Mouse (Mus musculus): ENCODE results near the gene Cadm1. TPM values are rescaled to one million over a fixed set of nuclear protein-coding genes. Genes with fewer than 3 reads are reported as not detected.

Gene Cadm1
- total RNA-seq, 2 experiments from 2014 or later = 3.1 to 4.9 TPM

DNA sequence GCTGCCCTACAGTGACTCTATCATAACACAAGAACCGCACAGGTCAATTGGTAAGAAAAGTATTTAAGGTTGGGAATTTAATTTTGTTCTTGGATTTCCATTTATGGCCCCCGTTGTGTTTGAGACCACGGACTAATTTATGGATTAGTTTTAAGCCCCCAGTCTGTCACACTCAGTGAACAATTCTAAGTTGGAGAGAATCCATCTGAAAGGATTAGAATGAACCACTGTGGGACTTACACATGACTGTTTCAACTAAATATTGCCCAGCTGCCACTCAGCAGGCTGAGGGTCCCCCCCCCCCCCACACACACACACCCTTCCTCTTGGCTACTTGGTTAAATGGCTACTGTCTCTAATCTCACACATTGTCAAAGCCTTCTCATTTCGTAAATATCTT, 295.7 kb downstream of the Cadm1 start:
- intact Hi-C loops (cut with DNase I) = no loop called here
- Histone ChIP-seq H3K27ac (no peak overlapping the region), H3K4me3 (no peak overlapping the region)
- no peak for TF ChIP-seq CTCF (IDR thresholded peaks at IDR 0.05)
- DNase-seq = no peak

DNA sequence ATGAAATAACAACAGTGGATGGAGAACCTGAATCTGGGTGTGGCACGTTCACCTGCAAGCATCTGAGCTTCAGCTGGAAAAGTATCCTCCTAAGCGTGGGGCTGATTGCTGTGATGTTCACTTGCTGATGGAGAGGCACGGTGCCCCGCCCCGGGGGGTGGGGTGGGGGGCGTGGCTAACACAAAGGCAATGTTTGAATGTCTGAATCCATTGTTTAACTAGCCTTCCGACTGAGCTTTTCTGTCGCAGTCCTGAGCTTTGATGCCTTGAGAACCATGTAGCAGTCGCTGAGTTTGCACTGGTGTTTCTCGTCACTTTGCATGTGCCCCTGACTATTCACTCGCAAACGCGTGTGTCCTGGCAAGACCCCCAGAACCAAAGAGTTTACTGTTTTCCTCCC, 298.8 kb downstream of the Cadm1 start:
- Histone ChIP-seq H3K27ac (no peak overlapping the region), H3K4me3 (peak overlapping the region; percentile 24; the same call in 1 of the 2 replicates)
- intact Hi-C loops (cut with DNase I) = no loop called here
- TF ChIP-seq CTCF (IDR thresholded peaks at IDR 0.05) = no peak
- DNase-seq = no peak

DNA sequence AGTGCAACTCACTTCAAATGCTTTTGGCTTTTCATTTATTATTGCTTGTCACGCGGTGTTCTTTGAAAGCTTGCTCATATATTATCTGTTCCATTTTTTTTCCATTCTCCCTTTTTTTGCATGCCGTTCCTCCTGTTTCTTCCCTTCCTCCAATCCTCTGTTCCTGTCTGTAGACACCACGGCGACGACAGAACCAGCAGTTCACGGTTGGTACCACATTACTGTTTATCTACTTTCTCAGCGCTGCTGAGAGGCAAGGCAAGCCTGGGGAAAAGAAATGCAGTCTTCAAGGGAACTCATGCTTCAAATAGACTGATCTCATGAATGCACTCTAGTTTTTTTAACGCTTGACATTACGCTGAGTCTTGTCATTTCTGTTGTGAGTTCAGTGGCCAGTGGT, 299.2 kb downstream of the Cadm1 start:
- no peak for TF ChIP-seq CTCF (IDR thresholded peaks at IDR 0.05)
- H3K4me3 ChIP-seq = no peak overlapping the region

DNA sequence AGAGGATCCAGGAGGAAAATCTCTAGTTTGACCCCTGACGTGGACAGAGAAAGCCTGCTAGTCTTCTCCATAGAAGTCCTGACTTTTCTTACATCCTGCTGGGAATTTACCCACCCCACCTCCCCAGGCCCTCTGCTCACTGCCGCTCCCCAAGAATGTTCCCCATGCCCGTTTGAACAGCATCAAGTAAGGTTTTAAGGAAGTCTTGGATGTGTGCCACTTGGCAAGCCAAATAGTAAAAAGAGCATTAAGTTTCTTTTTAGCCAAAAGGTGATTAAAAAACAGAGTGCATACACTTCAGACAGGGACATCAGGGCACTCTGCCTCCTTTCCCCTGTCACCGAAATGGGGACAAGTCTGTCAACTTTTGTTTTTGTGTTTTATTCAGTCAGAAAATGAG, 299.9 kb downstream of the Cadm1 start:
- no peak overlapping the region for H3K4me3 ChIP-seq
- TF ChIP-seq CTCF (IDR thresholded peaks at IDR 0.05) = no peak
- intact Hi-C loops (cut with DNase I) = loop anchor here (10.0 kb wide), 1 partner anchor 115 kb away; no protein-coding TSS in a partner anchor

More for the DNA sequence above, 299.2 kb downstream of the Cadm1 start:
- intact Hi-C loops (cut with DNase I) = no loop called here
- DNase-seq = no peak
- no peak overlapping the region for H3K27ac ChIP-seq

DNA sequence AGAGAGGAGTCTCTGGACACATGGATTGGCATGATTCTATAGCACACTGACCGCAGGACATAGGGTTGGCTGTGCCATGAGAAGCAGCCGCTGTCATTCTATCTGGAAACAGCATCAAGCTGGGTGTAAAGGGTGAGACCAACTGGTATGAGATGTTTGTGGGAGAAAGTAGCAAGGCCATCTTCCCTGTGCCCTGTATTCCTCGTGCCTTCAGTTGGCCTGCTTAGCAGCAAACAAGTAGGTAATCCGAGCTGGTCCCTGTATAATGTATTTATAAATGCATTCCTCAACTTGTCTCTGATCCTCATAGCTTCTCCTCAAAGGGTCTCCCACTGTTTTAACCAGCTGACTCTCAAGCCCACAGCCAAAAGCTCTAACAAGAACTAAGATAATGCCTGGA, 301.4 kb downstream of the Cadm1 start:
- no peak overlapping the region for H3K27ac ChIP-seq
- H3K4me3 ChIP-seq = no peak overlapping the region
- intact Hi-C loops (cut with DNase I) = loop anchor here (10.0 kb wide), 1 partner anchor 117 kb away; no protein-coding TSS in a partner anchor
- no peak for TF ChIP-seq CTCF (IDR thresholded peaks at IDR 0.05)
- no peak for DNase-seq

More for the DNA sequence above, 299.9 kb downstream of the Cadm1 start:
- no peak overlapping the region for H3K27ac ChIP-seq
- no peak for DNase-seq

DNA sequence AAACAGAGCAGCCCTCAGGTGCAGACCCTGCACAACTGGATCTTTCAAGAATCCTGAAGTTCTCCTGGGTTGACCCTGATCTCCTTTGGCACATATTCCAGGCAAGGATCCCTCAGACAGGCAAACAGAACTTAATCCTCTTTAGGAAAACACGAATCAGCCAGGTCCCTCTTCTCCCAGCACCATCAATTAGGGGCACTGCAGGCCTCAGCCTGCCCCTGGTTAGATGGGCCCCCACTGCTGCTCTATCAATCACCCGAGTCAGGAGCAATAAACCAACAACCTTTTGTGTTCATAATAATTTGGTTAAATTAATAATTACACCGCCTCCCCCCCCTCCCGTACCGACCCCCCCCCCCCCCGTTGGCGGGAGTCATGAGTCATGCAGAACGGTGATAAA, 308.2 kb downstream of the Cadm1 start:
- TF ChIP-seq CTCF (IDR thresholded peaks at IDR 0.05) = no peak
- Histone ChIP-seq H3K27ac (no peak overlapping the region), H3K4me3 (no peak overlapping the region)
- no peak for DNase-seq
- intact Hi-C loops (cut with DNase I) = loop anchor here (10.0 kb wide), 1 partner anchor 123 kb away; no protein-coding TSS in a partner anchor

DNA sequence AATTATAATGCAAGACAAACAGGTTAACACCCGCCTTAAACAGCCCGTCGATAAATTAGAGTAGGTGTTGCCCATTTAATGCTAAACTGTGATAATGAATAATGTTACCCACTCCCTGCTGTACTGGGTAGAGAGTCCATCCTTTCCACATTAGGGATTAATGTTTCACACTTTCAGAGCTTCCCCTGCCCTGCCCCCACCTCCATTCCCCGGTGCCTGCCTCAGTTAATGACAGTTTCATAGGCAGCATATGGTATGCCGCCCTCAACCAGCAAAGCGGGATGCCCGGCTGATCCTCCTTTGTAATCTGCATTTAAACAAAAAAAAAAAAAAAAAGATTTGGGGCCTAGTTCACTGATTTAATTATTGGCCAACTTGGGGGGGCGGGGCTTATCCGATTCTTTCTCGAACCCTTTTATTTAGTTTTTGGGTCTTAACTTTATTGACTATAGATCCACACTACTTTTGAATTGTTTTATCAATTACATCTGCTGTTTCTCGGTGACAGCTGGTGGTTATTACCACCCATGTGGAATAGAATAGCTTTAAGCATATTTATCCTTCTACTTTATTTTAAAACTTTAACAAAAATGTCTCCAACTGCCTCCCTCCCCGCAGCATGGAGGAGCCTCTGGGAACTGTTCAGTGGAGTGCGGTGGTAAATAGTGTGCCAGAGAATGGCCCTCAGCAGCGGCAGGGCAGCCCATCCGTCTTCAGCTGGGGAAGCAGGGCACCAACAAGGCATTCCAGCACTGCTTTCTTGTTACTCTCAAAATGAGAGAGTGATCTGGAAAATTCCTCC, 309.1 kb downstream of the Cadm1 start:
- no peak for DNase-seq
- intact Hi-C loops (cut with DNase I) = loop anchor here (10.0 kb wide), 1 partner anchor 124 kb away; no protein-coding TSS in a partner anchor
- no peak for TF ChIP-seq CTCF (IDR thresholded peaks at IDR 0.05)
- H3K27ac ChIP-seq = no peak overlapping the region
- no peak overlapping the region for H3K4me3 ChIP-seq

DNA sequence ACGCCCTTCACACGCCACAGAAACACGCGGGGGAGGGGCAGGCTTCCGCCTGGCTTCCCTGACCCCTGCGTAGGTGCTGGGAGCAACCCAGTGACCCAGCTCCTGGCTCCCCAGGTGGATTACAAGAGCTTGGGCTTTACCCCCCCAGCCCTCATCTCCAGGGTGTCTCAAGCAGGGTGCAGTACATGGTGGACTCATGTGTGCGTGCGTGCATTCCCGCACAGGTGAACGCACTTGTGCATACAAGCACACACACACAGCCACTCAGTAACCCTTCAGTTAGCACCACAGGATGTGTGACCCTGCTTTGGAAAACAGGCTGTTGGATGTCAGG, 309.7 kb downstream of the Cadm1 start:
- DNase-seq = no peak
- TF ChIP-seq CTCF (IDR thresholded peaks at IDR 0.05) = no peak
- intact Hi-C loops (cut with DNase I) = loop anchor here (10.0 kb wide), 1 partner anchor 125 kb away; no protein-coding TSS in a partner anchor
- no peak overlapping the region for H3K27ac ChIP-seq
- no peak overlapping the region for H3K4me3 ChIP-seq

DNA sequence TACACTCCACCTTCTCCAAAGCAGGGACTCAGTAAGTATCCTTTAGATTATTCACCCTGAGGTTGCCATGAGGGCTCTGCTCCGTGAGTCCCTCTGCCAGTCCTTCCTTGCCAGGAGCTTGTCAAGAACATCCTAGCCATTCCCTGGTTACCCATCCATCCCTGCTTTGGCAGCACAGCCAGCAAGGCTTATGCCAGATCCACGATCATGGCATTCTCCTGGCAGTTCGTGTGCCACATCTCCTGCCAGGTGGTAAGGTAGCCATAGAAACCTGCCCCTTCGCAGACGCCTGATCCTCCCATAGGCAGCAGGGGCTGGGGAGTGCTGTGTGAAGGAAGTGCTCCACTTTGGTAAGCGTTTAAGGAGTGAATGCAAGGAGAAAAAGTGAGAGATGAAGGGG, 313.4 kb downstream of the Cadm1 start:
- Histone ChIP-seq H3K27ac (no peak overlapping the region), H3K4me3 (no peak overlapping the region)
- TF ChIP-seq CTCF (IDR thresholded peaks at IDR 0.05) = no peak
- intact Hi-C loops (cut with DNase I) = no loop called here
- DNase-seq = no peak

DNA sequence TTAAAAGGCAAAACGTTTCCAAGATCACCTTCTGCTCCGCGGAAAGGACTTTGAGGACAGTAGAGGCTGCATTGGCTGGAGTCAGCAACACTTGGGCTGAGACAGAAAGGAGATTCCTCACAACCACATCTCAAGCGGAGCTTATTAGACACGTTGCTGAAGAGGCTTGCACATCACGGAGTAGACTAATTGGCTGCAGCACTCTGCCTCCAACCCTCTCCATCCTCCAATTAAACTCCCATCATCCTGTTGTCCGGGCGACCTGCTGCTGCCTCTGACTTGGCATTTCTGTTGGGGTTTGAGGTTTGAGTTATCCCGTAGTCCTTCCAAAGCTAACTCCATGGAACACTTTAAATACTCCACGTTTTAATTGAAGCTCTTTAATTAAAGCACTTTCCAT, 316.3 kb downstream of the Cadm1 start:
- TF ChIP-seq CTCF (IDR thresholded peaks at IDR 0.05) = no peak
- Histone ChIP-seq H3K4me3 (no peak overlapping the region), H3K27ac (no peak overlapping the region)
- intact Hi-C loops (cut with DNase I) = no loop called here
- no peak for DNase-seq

DNA sequence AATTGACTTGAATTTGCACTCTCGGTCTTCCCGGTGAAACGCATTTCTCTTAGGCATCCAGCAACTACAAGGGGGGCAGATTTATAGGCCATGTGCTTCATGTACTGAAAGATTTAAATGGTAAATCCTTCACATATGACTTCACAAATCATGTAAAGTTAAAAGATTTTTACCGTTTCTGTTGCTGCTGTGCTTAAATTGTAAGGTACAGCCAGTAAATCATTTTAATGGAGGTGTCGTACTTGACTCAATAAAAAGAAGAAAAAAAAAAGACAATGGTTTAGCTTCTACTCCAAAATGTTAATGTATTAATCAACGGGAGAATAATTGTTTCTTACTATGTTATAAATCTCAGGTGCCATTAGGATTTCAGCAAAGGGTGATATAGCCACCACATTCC, 317.0 kb downstream of the Cadm1 start:
- H3K4me3 ChIP-seq = no peak overlapping the region
- no peak overlapping the region for H3K27ac ChIP-seq
- TF ChIP-seq CTCF (IDR thresholded peaks at IDR 0.05) = no peak
- no peak for DNase-seq
- intact Hi-C loops (cut with DNase I) = no loop called here

DNA sequence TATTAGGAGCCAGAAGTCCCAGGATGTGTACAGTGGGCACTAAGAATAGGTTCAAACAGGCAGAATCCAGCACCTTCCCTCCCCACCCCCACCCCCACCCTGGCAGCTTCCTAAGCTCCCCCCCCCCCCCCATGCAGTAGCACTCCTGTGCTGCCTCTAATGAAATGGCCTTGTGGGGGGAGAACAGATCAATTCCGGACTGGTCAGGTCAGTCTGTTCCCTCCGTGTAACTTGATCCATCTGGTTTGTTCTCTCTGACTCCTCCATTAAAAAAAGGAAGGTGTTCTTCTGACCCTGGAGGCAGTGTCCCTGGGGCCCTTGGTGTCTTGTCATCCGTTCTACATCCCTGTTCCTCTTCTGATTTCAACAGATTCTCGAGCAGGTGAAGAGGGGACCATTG, 317.8 kb downstream of the Cadm1 start:
- intact Hi-C loops (cut with DNase I) = no loop called here
- no peak for TF ChIP-seq CTCF (IDR thresholded peaks at IDR 0.05)
- DNase-seq = no peak
- Histone ChIP-seq H3K4me3 (no peak overlapping the region), H3K27ac (no peak overlapping the region)

DNA sequence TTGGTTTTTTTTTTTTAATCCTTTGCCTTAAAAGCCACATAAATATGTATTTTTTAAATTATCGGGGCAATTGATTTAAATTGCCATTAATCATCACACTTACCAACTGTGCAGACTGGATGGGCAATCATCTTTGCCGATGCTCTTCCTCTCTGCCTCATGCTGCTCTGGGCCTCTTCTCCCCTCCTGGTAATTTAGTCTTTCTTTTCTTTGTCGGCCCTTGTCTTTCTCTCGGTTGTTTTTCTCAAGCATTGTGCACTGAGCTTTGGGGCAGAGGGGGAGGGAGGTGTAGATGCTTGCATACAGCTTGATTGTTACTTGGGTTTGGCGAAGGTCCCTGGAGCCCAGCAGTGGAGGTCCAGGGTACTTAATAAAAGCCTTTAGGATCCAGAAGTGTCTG, 318.8 kb downstream of the Cadm1 start:
- Histone ChIP-seq H3K4me3 (no peak overlapping the region), H3K27ac (no peak overlapping the region)
- DNase-seq = no peak
- intact Hi-C loops (cut with DNase I) = no loop called here
- no peak for TF ChIP-seq CTCF (IDR thresholded peaks at IDR 0.05)

DNA sequence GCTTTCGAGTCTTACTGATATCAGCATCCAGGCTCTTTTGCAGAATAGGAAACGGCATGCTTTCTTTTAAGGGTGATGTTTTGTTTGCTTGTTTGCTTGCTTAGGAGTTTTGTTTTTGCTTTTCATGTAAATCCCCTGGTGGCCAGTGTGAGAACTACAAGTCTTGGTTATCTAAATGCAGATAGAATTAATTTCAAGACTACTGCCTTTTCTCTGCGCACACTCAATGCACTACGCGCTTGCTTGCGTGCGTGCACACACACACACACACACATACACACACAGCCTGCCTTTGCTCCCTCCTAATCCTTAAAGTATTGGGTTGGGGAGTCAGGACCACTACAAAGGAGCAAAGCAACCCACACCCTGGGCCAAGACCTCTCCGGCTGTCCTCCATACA, 326.3 kb downstream of the Cadm1 start:
- intact Hi-C loops (cut with DNase I) = no loop called here
- no peak for DNase-seq
- peak; percentile 65 for TF ChIP-seq CTCF (IDR thresholded peaks at IDR 0.05)
- Histone ChIP-seq H3K27ac (no peak overlapping the region), H3K4me3 (no peak overlapping the region)
